Mouse (Mus musculus) heart, embryonic 11.5 days (tissue): ENCODE data around the gene Gatm. TPM values are rescaled to one million over a fixed set of nuclear protein-coding genes. Genes with fewer than 3 reads are reported as not detected.

ENCODE experiments used
- ATAC-seq: fragments of 200-750 bp; cut with Nextera tagmentation; replicated peaks from 2 replicates; pipeline ENCODE4 v1.8.0; 2017; ENCODE audit warnings: moderate library complexity; ENCODE audit not compliant: insufficient number of reproducible peaks, low FRiP score, low TSS enrichment
- H3K27ac ChIP-seq: fragments of 300-500 bp; sonication (generic); 2 replicates; pipeline ENCODE4 v1.5.1; 2014; ENCODE audit warnings: mild to moderate bottlenecking, low read depth, low read length
- H3K27me3 ChIP-seq: fragments of 300-500 bp; sonication (generic); 2 replicates; pipeline ENCODE4 v1.6.1; 2014; ENCODE audit warnings: mild to moderate bottlenecking, low read length, mixed read lengths; ENCODE audit not compliant: control insufficient read depth, insufficient read depth
- H3K36me3 ChIP-seq: fragments of 300-500 bp; sonication (generic); 2 replicates; pipeline ENCODE4 v1.6.1; 2014; ENCODE audit warnings: mild to moderate bottlenecking, low read length, moderate library complexity, mixed read lengths; ENCODE audit not compliant: control insufficient read depth, insufficient read depth
- H3K4me1 ChIP-seq: fragments of 300-500 bp; sonication (generic); 2 replicates; pipeline ENCODE4 v1.6.1; 2014; ENCODE audit warnings: low read length; ENCODE audit not compliant: control insufficient read depth, insufficient read depth
- H3K4me2 ChIP-seq: fragments of 300-500 bp; sonication (generic); 2 replicates; pipeline ENCODE4 v1.6.1; 2014; ENCODE audit warnings: mild to moderate bottlenecking, moderate library complexity
- H3K4me3 ChIP-seq: fragments of 300-500 bp; sonication (generic); 2 replicates; pipeline ENCODE4 v1.5.1; 2014; ENCODE audit warnings: low read depth, low read length
- H3K9ac ChIP-seq: fragments of 300-500 bp; sonication (generic); 2 replicates; pipeline ENCODE4 v1.6.1; 2014; ENCODE audit warnings: mild to moderate bottlenecking, low read depth, low read length, moderate library complexity
- H3K9me3 ChIP-seq: fragments of 300-500 bp; sonication (generic); replicated peaks from 2 replicates; pipeline ENCODE4 v1.6.1; 2016; ENCODE audit warnings: low read length; ENCODE audit not compliant: control insufficient read depth
- WGBS: fragments of 180-500 bp; shearing (Covaris S2); extraction: QIAGEN DNeasy Blood & Tissue Kit; methylation state at CpG from one replicate; pipeline ENCODE4 v1.1.7; 2014; ENCODE audit not compliant: insufficient replicate concordance; 5-methylcytosine and 5-hydroxymethylcytosine counted together
- polyA plus RNA-seq: library from polyadenylated mRNA; unstranded; fragments of >200 nt; fragmentation: Nextera tagmentation; extraction: Ambion mirVana; gene quantifications from 2 replicates; pipeline ENCODE4 v1.2.1, GENCODE M21; 2014

The Gatm gene
- 26.6 and 33.6 TPM in 2 replicates for polyA plus RNA-seq

DNA sequence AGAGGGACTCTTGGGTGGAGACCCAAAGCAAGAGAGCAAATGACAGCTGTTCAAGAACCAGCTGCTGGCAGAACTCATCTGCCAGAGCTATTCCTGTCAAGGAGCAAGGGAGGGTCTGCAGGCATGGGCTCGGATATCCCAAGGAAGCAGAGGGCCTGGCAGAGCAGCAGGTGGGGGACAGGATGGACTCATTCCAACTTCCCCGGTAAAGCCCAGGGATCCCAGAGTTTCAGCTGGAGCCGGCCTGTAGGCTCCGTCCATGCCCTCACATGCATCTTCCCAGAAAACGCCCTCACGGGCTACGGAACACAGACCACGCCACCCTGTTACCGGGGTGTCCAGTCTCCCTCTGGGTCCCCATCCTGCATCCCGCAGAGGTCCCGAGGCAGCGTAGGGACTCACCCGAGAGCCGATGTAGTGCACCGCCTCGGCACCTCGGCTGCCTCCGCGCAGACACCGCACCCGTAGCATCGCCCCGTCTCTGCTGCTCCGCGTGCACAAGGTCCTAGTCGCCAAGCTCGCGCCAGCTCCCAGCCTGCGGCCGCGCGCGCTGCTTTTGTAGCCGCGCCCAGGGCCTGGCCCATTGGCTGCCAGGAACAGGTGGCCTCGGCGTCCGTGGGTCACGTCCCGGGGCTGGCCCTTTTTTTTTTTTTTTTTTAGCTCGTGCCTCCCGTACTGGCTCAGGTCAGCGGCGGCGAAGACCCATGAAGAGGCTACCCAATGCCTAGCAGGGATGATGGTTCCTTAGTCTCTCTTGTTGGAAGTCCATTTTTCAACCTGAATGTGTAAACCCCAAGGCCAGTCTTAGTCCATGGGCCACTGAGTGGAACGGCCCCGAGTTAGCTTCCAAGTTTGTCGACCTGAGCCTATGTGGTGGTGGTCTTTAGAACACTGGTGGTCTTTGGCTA lies at the start of gene Gatm:
Gene Gatm (minus strand): TSS at position 558 of the 908 bp plus-strand sequence.
- ATAC-seq, result peak; percentile 73
- peak within 1 kb of the TSS; percentile 77 for H3K4me2 ChIP-seq
- no peaks in the 10 kb centered on the region for H3K36me3 ChIP-seq
- no peaks in the 10 kb centered on the region for H3K4me1 ChIP-seq
- peak within 1 kb of the TSS; percentile 61 for H3K4me3 ChIP-seq
- WGBS, result 4% methylated on average over 48 of the region's 48 CpGs
- peaks cover 10% of the 10 kb centered on the region; the same call in 1 of the 2 replicates for H3K27me3 ChIP-seq
- H3K9me3 ChIP-seq, result no peaks in the 10 kb centered on the region
- peak within 1 kb of the TSS; percentile 70 for H3K9ac ChIP-seq
- no peak within 1 kb of the TSS for H3K27ac ChIP-seq

DNA sequence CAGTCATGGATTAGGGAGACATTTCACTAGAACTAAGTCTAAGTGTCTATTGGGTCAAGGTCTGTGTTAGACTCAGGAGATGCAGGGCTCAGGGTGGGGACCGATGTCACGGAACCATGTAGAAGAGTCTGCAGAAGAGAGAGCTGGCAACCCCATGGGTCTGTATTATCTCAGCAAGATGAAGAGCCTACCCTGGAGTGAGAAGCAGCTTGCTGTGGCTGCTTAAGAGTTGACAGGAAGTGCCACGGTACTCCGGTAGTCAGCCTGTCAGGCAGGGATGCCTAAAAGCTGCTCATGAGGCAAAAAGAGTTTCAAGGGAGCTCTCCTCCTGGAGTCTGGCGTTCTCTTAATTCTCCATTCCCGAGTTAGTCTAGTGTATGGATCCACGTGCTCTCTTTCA lies 48.7 kb upstream of the Gatm start:
- WGBS, result 73% methylated on average over 7 of the region's 7 CpGs
- no peak overlapping the region for H3K27ac ChIP-seq
- no peak overlapping the region for H3K4me2 ChIP-seq
- no peaks in the 10 kb centered on the region for H3K36me3 ChIP-seq
- no peak for ATAC-seq
- H3K9me3 ChIP-seq, result no peaks in the 10 kb centered on the region
- H3K27me3 ChIP-seq, result no peaks in the 10 kb centered on the region
- H3K4me1 ChIP-seq, result no peaks in the 10 kb centered on the region
- no peak overlapping the region for H3K4me3 ChIP-seq
- no peak overlapping the region for H3K9ac ChIP-seq

DNA sequence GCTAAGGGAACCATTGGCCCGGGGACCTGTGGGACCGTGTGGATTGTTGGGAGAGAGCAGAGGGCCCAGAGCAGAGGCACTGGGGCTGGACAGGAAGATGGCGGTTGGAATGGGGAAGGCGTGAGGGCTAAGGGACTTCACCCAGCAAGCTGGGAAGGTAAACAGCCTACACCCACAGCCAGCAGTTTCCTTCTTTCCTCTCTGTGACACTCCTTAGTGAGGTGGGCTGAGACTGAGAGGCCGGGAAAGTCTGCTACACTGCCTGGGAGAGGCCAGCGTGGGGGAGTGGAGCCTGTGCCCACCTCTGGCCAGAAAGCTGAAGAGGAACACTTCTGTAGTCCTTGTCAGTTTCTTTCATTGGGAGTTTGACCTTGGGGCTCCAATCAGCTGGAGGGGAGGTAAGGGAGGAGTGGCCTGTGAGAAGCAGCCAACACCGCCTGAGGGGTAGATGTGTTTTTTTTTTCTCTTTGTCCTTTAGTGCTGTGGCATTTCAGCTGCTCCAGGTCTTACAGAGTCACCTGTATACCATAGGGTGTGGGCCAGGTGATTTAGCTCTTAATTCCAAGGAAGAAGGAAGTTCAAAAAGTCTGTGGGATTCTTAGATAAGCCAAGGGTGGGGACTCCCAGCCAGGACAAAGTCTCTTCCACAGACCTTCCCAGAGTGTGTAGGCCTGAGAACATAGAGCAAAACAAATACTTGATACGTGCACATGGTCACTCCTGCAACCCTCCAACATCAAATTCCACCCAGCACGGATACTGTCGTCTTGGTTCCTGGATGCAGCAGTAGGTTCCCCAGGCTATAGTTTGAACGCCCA lies 46.8 kb upstream of the Gatm start:
- Histone ChIP-seq H3K4me2 (no peak overlapping the region), H3K9ac (no peak overlapping the region), H3K9me3 (no peaks in the 10 kb centered on the region), H3K27me3 (no peaks in the 10 kb centered on the region), H3K4me3 (no peak overlapping the region), H3K4me1 (no peaks in the 10 kb centered on the region), H3K27ac (no peak overlapping the region), H3K36me3 (no peaks in the 10 kb centered on the region)
- no peak for ATAC-seq
- 79% methylated on average over 11 of the region's 11 CpGs for WGBS

DNA sequence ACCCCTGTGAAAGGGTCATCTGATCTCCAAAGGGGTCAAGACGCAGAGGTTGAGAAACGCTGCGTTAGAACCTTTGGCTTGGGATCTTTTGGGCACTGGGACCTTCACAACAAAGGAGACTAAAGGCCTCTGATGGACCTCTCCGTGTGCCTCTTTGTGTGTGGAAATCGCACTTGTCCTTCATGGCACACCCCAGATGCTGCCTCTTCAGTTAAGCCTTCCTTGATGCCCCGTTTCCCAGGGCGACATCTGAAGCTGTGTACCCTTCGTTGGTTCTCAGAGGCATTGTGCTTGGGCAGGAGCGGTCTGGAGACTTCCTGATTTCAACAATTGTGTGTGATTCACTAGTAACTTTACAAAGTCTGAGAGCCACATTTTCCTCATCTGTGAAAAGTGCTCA lies 45.7 kb upstream of the Gatm start:
- no peaks in the 10 kb centered on the region for H3K36me3 ChIP-seq
- H3K4me1 ChIP-seq, result no peaks in the 10 kb centered on the region
- no peaks in the 10 kb centered on the region for H3K9me3 ChIP-seq
- no peak overlapping the region for H3K4me3 ChIP-seq
- WGBS, result 73% methylated on average over 9 of the region's 9 CpGs
- no peak overlapping the region for H3K4me2 ChIP-seq
- H3K27ac ChIP-seq, result no peak overlapping the region
- ATAC-seq, result no peak
- no peak overlapping the region for H3K9ac ChIP-seq
- H3K27me3 ChIP-seq, result no peaks in the 10 kb centered on the region

DNA sequence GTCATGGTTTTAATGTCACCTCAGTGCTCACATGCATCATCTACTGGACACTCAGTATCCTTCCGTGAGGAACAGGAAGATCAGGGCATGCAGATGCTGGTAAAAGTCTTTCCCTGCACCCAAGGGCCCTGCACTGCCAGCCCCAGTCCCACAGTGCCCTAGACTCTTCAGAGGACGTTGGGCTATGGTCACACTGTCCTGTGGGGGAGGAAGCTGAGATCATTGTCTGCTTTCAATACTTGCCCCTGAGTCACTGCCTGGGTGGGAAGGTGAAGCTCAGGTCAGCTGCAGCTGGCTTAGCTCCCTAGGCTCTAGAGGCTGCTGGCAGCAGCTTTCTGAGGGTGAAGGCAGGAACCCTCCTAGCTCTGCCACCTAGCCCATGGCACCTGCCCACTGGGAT lies 44.9 kb upstream of the Gatm start:
- Histone ChIP-seq H3K27me3 (no peaks in the 10 kb centered on the region), H3K9me3 (no peaks in the 10 kb centered on the region), H3K4me2 (no peak overlapping the region), H3K27ac (no peak overlapping the region), H3K9ac (no peak overlapping the region), H3K36me3 (no peaks in the 10 kb centered on the region), H3K4me3 (no peak overlapping the region), H3K4me1 (no peaks in the 10 kb centered on the region)
- 54% methylated on average over 2 of the region's 2 CpGs for WGBS
- no peak for ATAC-seq

DNA sequence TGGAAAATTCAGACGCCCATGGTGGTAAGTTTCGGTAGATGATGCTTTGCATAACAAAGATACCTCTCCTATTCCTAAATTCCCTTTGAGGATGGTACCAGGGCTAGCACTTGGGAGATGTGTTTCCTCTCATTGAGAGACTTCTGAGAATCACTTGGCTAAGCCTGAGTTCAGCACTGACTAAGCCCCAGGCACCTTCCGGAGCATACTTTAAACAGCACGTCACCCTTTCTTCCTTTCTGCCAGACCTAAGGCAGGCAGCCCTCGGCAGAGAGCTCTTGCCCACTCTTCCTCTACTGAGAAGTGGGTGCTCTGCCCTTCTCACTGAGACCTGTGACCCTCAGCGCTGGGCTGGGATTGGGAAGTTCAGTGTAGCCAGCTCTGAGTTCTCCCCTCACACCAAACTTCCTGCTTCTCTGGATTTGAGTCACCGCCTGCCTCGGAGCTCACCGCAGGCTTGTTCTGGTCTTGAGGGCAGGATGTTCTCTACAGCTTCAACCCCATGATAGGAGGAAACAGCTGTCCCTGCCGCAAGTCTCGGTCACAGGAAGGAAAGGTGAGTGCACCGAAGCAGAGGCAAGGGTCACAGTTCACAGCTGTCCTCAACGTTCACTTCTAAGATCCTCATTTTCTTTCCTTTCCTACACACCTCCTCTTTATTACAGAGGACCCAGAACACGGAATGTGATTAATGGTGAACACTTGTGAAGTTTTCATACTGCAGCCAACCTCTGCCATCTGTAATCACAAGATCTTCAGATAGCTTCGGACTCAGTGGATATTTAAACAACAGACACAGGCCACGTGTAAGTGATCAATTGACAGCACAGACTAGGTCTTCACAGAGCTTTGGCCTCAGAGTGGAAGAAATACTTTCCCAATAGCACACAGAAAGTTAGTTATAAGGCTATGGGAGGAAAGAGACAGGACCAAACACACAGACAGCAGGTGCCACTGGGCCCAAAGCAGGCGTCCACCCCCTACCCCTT lies 41.3 kb upstream of the Gatm start:
- H3K36me3 ChIP-seq, result no peaks in the 10 kb centered on the region
- no peaks in the 10 kb centered on the region for H3K9me3 ChIP-seq
- no peak for ATAC-seq
- no peaks in the 10 kb centered on the region for H3K4me1 ChIP-seq
- no peak overlapping the region for H3K4me2 ChIP-seq
- no peaks in the 10 kb centered on the region for H3K27me3 ChIP-seq
- no peak overlapping the region for H3K4me3 ChIP-seq
- H3K27ac ChIP-seq, result no peak overlapping the region
- 52% methylated on average over 17 of the region's 17 CpGs for WGBS
- H3K9ac ChIP-seq, result no peak overlapping the region

DNA sequence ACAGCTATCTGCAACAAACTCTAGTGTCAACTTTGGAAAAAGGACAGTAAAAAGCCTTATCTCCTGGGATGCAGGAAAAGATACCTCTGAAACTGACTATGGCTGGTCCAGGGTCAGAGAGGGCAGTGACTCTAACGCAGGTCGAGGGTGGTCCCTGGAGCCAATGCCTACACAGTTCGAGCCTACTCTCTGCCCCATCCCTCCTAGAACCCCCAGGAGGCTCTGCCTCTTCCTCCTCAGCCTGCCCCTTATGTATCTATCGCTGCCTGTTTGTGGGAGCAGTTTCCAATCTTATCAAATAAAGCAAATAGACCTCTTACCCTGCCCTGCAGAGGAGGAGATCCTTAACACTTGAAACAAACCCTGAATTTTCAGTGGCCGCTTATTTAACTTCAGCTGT lies 27.6 kb upstream of the Gatm start:
- no peaks in the 10 kb centered on the region for H3K9me3 ChIP-seq
- H3K27ac ChIP-seq, result no peak overlapping the region
- H3K36me3 ChIP-seq, result no peaks in the 10 kb centered on the region
- no peak for ATAC-seq
- WGBS, result 43% methylated on average over 5 of the region's 5 CpGs
- H3K4me2 ChIP-seq, result no peak overlapping the region
- no peaks in the 10 kb centered on the region for H3K4me1 ChIP-seq
- H3K9ac ChIP-seq, result no peak overlapping the region
- peaks cover 8% of the 10 kb centered on the region; the same call in 1 of the 2 replicates for H3K27me3 ChIP-seq
- no peak overlapping the region for H3K4me3 ChIP-seq

DNA sequence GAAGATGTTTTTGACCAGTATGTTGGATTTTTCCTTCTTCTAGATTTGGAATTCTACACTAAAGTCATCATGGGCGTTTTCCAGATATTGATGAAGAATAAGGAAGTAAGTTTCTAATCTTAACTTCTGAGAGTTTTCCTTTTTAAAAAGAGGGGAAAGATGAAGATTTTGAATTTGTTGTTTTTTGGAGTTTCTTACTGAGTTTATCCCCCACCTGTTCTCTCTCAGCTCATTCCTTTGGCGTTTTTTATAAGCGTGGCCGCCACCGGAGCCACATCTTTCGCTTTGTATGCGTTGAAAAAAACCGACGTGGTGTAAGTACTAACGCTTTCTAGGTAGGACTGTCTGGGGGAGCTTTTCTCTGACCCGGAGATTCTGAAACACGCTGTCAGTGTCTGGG lies 26.9 kb upstream of the Gatm start:
- ATAC-seq, result no peak
- H3K4me1 ChIP-seq, result no peaks in the 10 kb centered on the region
- H3K36me3 ChIP-seq, result 0 out of 2 replicates have a peak, but pooled peaks cover 2% of the 10 kb centered on the region
- no peaks in the 10 kb centered on the region for H3K9me3 ChIP-seq
- 36% methylated on average over 12 of the region's 12 CpGs for WGBS
- H3K27me3 ChIP-seq, result peaks cover 8% of the 10 kb centered on the region; the same call in 1 of the 2 replicates
- H3K27ac ChIP-seq, result no peak overlapping the region
- no peak overlapping the region for H3K9ac ChIP-seq
- H3K4me2 ChIP-seq, result peak overlapping the region; percentile 67
- H3K4me3 ChIP-seq, result peak overlapping the region; percentile 39
